Mouse (Mus musculus) kidney, adult 2 months (tissue): ENCODE results near the gene Spta1. TPM values are rescaled to one million over a fixed set of nuclear protein-coding genes. Genes with fewer than 3 reads are reported as not detected.

Experiments used
- DNase-seq: peaks from one replicate; pipeline ENCODE4 v3.0.0; 2021
- H3K27ac ChIP-seq: fragments of 200-500 bp; 2 replicates; pipeline ENCODE4 v1.5.1; 2012; ENCODE audit warnings: low read depth, low read length, control low read depth, inconsistent platforms; ENCODE audit not compliant: insufficient read depth
- H3K27me3 ChIP-seq: fragments of 200-500 bp; replicated peaks from 2 replicates; pipeline ENCODE4 v1.6.1; 2012; ENCODE audit warnings: mild to moderate bottlenecking, moderate library complexity, low read length, inconsistent platforms; ENCODE audit not compliant: control insufficient read depth, insufficient read depth
- H3K36me3 ChIP-seq: fragments of 200-500 bp; 2 replicates; pipeline ENCODE4 v1.6.1; 2012; ENCODE audit warnings: mild to moderate bottlenecking, moderate library complexity, low read length, inconsistent platforms; ENCODE audit not compliant: control insufficient read depth, insufficient read depth
- H3K4me1 ChIP-seq: fragments of 200-500 bp; 2 replicates; pipeline ENCODE4 v1.6.1; 2011; ENCODE audit warnings: low read length; ENCODE audit not compliant: control insufficient read depth, insufficient read depth
- H3K4me3 ChIP-seq: fragments of 200-500 bp; 2 replicates; pipeline ENCODE4 v1.5.1; 2011; ENCODE audit warnings: mild to moderate bottlenecking, low read depth, low read length, control low read depth; ENCODE audit not compliant: insufficient read depth
- CTCF ChIP-seq: fragments of 200-500 bp; conservative IDR thresholded peaks from 2 replicates; pipeline ENCODE4 v1.5.1; 2011; ENCODE audit warnings: low read depth, mild to moderate bottlenecking, control low read depth, low read length, moderate library complexity, mixed read lengths; ENCODE audit not compliant: insufficient read depth, insufficient read length
- POLR2A ChIP-seq: fragments of 200-500 bp; IDR thresholded peaks from one replicate; pipeline ENCODE4 v1.6.1; 2011; ENCODE audit warnings: low read depth, low read length, control low read depth
- WGBS: fragments of 180-500 bp; shearing (Covaris S2); methylation state at CpG from one replicate; pipeline ENCODE4 v1.1.7; 2018; 5-methylcytosine and 5-hydroxymethylcytosine counted together
- polyA plus RNA-seq: library from polyadenylated mRNA; depleted of rRNA; stranded (reverse); fragments of >200 nt; gene quantifications from 2 replicates; pipeline ENCODE4 v1.2.3, GENCODE M21; 2012

Gene Spta1
- polyA plus RNA-seq, 1 experiment, result 0.02 TPM

GRCm38 (mm10) chr1:174158512-174158911 lies 14.1 kb upstream of the Spta1 start:
- TF ChIP-seq POLR2A (no peak), CTCF (no peak)
- H3K4me3 ChIP-seq, result no peak overlapping the region
- DNase-seq, result no peak
- 76% methylated on average over 1 of the region's 1 CpGs for WGBS
- no peaks in the 10 kb centered on the region for H3K4me1 ChIP-seq
- no peaks in the 10 kb centered on the region for H3K36me3 ChIP-seq
- H3K27me3 ChIP-seq, result no peaks in the 10 kb centered on the region
- H3K27ac ChIP-seq, result no peak overlapping the region

GRCm38 (mm10) chr1:174159095-174159494 lies 13.5 kb upstream of the Spta1 start:
- TF ChIP-seq POLR2A (no peak), CTCF (no peak)
- Histone ChIP-seq H3K27me3 (no peaks in the 10 kb centered on the region), H3K4me1 (no peaks in the 10 kb centered on the region), H3K27ac (no peak overlapping the region), H3K4me3 (no peak overlapping the region), H3K36me3 (no peaks in the 10 kb centered on the region)
- WGBS, result 88% methylated on average over 10 of the region's 10 CpGs
- no peak for DNase-seq

- no peak overlapping the region for H3K4me3 ChIP-seq
- no peak for TF ChIP-seq CTCF
- no peak for TF ChIP-seq POLR2A
- no peak overlapping the region for H3K27ac ChIP-seq
- H3K36me3 ChIP-seq, result no peaks in the 10 kb centered on the region
- H3K27me3 ChIP-seq, result no peaks in the 10 kb centered on the region
- no peaks in the 10 kb centered on the region for H3K4me1 ChIP-seq
- no peak for DNase-seq
Observed at GRCm38 (mm10) chr1:174169024-174169423, 3.6 kb upstream of the Spta1 start.

- H3K27ac ChIP-seq, result no peak overlapping the region
- no peaks in the 10 kb centered on the region for H3K4me1 ChIP-seq
- 68% methylated on average over 5 of the region's 5 CpGs for WGBS
- no peak for DNase-seq
- H3K27me3 ChIP-seq, result no peaks in the 10 kb centered on the region
- no peaks in the 10 kb centered on the region for H3K36me3 ChIP-seq
- no peak for TF ChIP-seq CTCF
- TF ChIP-seq POLR2A, result no peak
- no peak overlapping the region for H3K4me3 ChIP-seq
Observed at GRCm38 (mm10) chr1:174170706-174171501, 1.7 kb upstream of the Spta1 start.

GRCm38 (mm10) chr1:174171537-174171936 lies 1.0 kb upstream of the Spta1 start:
- Histone ChIP-seq H3K27me3 (no peaks in the 10 kb centered on the region), H3K4me3 (no peak overlapping the region), H3K36me3 (no peaks in the 10 kb centered on the region), H3K27ac (no peak overlapping the region), H3K4me1 (no peaks in the 10 kb centered on the region)
- TF ChIP-seq POLR2A, result no peak
- TF ChIP-seq CTCF, result no peak
- WGBS, result 47% methylated on average over 2 of the region's 2 CpGs
- no peak for DNase-seq

GRCm38 (mm10) chr1:174204699-174205098 lies 32.1 kb downstream of the Spta1 start:
- Histone ChIP-seq H3K4me3 (no peak overlapping the region), H3K36me3 (no peaks in the 10 kb centered on the region), H3K4me1 (no peaks in the 10 kb centered on the region), H3K27me3 (no peaks in the 10 kb centered on the region), H3K27ac (no peak overlapping the region)
- 72% methylated on average over 7 of the region's 7 CpGs for WGBS
- TF ChIP-seq POLR2A, result no peak
- TF ChIP-seq CTCF, result no peak
- no peak for DNase-seq

- no peaks in the 10 kb centered on the region for H3K4me1 ChIP-seq
- DNase-seq, result no peak
- H3K36me3 ChIP-seq, result no peaks in the 10 kb centered on the region
- no peak for TF ChIP-seq CTCF
- no peak for TF ChIP-seq POLR2A
- WGBS, result 81% methylated on average over 5 of the region's 5 CpGs
- H3K27me3 ChIP-seq, result no peaks in the 10 kb centered on the region
- H3K4me3 ChIP-seq, result no peak overlapping the region
- no peak overlapping the region for H3K27ac ChIP-seq
Observed at GRCm38 (mm10) chr1:174212286-174212685, 39.7 kb downstream of the Spta1 start.
